Mouse (Mus musculus): ENCODE measurements around the gene Itgb8. TPM values are rescaled to one million over a fixed set of nuclear protein-coding genes. Genes with fewer than 3 reads are reported as not detected.

The Itgb8 gene
- total RNA-seq, 1 experiment from 2014 or later, result not detected

GRCm38 (mm10) chr12:119211533-119211932 is 27.1 kb downstream of the Itgb8 start:
- ATAC-seq (ENCODE audit: extremely low read depth, insufficient number of reproducible peaks, low FRiP score, poor library complexity, severe bottlenecking), result no peak

DNA sequence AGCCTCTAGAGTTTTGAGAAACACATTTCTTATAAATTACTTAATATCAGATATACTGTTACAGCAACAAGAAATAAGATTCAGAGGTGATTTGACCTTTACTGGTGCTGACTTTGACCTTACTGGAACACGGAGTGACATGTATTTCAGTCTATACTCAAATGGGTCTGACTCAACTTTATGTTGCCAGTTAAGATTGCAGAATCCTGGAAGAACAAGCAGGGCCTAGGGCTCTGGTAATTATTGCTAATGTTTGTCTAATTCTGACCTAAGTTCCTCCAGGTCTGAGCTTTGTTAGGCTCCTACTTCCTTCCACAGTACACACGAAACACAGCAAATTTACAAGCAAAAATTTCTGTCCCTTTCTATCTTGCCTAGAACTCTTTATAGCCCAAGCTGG is 28.0 kb downstream of the Itgb8 start:
- ATAC-seq (ENCODE audit: extremely low read depth, insufficient number of reproducible peaks, low FRiP score, poor library complexity, severe bottlenecking), result no peak

DNA sequence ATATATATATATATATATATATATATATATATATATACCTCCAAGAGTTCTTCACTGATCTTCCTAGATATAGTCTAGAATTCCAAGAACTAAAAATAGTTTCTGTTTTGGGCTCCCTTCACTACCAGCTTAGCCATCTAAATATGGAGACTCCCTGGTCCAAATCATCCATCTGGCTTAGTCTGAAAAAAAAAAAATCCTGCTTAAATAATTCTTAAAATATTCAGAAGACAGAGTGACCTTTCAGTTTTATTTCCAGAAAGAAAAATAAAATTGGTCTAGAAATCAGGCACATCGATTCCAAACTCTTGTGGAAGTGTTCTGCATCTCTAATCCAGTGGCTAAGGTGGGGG is 28.6 kb downstream of the Itgb8 start:
- ATAC-seq (ENCODE audit: extremely low read depth, insufficient number of reproducible peaks, low FRiP score, poor library complexity, severe bottlenecking), result no peak

DNA sequence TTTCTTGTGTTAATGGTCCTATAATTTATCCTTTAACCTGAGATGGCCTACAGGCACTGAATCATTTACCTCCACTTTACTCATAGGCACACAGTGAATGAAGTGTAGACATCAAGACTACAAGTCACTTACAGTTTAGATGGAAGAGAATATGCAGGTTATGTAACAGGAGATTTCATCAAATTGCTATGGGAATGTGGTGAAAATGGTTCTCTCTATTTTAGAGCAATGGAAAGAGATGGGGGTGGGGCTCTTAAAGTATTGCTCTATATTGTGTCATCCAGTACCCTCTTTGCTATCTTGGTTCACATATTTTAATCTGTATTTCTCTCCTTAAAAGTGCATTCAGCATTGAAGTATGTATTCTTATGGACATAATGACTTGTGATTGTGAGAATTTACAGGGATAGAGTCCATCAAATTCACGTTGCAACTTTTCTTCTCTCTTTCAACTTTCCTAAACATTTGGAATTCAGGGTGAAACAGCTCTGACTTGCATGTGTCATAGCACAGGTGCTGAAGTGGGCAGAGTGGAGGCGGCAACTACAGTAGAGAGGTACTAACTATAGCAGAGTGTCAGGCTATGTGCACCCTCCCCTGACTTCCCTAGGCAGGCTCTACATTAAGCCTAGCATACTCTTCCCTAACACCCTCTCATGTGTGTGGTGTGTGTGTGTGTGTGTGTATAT is 29.1 kb downstream of the Itgb8 start:
- no peak for ATAC-seq (ENCODE audit: extremely low read depth, insufficient number of reproducible peaks, low FRiP score, poor library complexity, severe bottlenecking)

GRCm38 (mm10) chr12:119207464-119207801 is 31.2 kb downstream of the Itgb8 start:
- ATAC-seq (ENCODE audit: extremely low read depth, insufficient number of reproducible peaks, low FRiP score, poor library complexity, severe bottlenecking), result no peak

DNA sequence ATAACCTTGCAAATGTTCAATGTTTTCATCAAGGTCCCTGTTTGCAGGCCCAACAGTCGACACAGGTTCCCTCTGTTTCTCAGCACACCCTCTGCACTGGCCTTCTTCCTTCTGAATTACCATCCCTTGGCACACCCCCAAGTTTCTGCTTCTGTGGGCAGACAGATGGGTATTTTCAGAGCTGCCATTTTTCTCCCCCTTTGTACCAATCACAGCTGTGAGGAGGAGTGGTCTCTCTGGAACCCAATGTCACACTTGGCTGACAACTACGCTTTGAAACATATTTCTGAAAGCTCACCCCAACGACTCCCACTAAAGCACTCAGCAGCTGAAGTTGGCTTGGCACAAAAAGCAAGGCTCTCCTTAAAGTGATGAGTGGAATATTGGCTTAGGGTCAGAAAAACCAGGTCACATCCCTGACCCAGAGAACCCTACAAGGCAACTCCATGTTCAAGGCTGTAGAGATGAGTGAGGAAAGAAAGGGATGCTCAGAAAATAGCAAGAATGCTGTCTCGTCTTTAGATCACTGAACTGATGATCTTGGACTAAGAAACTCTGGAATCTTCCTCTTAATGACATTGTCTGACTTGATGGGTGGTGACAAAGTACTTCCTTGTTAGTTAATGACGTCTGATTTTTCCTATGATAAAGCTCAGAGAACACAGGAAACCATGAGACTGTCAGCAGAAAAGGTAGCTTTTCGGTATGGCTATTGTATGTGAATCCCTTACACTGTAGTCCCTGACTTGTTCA is 31.7 kb downstream of the Itgb8 start:
- no peak for ATAC-seq (ENCODE audit: extremely low read depth, insufficient number of reproducible peaks, low FRiP score, poor library complexity, severe bottlenecking)

- no peak for ATAC-seq (ENCODE audit: extremely low read depth, insufficient number of reproducible peaks, low FRiP score, poor library complexity, severe bottlenecking)
Measured at GRCm38 (mm10) chr12:119204411-119204810, 34.2 kb downstream of the Itgb8 start.

- no peak for ATAC-seq (ENCODE audit: extremely low read depth, insufficient number of reproducible peaks, low FRiP score, poor library complexity, severe bottlenecking)
Measured at GRCm38 (mm10) chr12:119202766-119203165, 35.8 kb downstream of the Itgb8 start.

GRCm38 (mm10) chr12:119195145-119195544 is 43.5 kb downstream of the Itgb8 start:
- no peak for ATAC-seq (ENCODE audit: extremely low read depth, insufficient number of reproducible peaks, low FRiP score, poor library complexity, severe bottlenecking)

- ATAC-seq (ENCODE audit: extremely low read depth, insufficient number of reproducible peaks, low FRiP score, poor library complexity, severe bottlenecking), result no peak
Measured at GRCm38 (mm10) chr12:119189814-119190213, 48.8 kb downstream of the Itgb8 start.

DNA sequence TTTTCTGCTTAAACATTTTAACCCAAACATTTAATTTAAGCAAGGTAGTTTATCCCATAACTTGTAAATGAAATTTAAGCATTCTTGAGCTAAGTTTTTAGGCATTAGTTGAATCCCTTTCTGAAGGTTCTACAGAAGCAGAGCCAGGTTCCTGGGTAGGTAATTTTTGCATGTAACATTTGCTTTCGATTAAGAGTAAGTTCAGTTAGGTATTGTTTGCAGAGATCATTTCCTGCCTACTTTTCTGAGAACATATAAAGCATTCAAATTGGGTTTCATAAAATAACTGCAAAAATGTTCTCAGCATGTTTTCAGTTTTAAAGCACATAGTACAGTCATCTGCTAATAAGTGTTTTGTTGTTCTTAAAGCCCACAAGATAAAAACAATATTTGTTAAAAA is 53.2 kb downstream of the Itgb8 start:
- no peak for ATAC-seq (ENCODE audit: extremely low read depth, insufficient number of reproducible peaks, low FRiP score, poor library complexity, severe bottlenecking)

DNA sequence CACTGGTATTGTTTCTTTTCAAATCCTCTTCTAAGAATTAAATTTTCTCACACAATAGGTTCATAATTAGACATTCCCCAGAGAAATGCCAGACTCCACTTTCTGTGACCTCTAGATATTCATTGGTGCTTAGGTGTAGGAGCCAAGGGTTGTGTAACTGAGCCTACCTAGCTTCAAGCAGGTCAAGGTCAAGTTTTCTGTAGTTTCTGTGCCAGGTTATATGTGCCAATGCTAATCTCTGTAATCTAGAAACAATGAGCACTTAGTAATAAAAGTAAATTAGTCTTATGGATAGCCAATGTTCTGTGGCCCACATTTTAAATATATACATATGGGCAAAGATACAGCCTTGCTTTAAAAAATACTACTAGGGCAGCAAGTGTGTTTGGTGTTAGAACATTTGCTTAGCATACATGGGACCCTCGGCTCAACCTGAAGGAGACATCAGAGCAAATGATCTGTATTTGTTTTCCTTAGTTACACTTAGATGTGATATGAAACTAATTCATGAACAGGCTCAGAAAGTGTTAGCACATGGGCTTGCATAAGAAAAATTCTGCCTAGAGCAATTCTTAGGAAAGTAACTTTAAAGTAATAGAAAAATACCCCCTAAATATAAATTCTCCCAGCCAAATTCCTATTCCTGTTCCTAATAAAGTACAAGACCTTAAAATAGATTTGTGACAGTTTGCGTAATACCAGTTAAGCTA is 56.2 kb downstream of the Itgb8 start:
- ATAC-seq (ENCODE audit: extremely low read depth, insufficient number of reproducible peaks, low FRiP score, poor library complexity, severe bottlenecking), result no peak

DNA sequence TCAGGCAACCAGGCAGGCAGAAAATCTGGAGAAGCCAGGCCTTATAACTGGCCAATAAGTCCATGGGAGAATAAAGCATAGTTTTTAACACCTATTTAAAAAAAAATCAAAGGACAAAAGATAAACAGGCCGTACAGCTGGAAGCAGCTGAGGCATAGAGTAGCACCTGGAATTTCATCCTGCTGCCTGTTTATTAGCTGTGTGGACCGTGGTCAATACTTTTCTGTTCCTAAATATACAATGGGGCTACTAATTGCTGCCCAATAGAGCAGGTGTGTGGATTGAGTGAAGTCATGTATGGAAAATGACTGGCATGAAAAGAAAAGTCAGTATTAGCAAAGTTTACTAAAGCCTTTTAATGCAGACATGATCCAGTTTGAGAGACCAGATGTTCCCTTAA is 62.6 kb downstream of the Itgb8 start:
- ATAC-seq (ENCODE audit: extremely low read depth, insufficient number of reproducible peaks, low FRiP score, poor library complexity, severe bottlenecking), result no peak

DNA sequence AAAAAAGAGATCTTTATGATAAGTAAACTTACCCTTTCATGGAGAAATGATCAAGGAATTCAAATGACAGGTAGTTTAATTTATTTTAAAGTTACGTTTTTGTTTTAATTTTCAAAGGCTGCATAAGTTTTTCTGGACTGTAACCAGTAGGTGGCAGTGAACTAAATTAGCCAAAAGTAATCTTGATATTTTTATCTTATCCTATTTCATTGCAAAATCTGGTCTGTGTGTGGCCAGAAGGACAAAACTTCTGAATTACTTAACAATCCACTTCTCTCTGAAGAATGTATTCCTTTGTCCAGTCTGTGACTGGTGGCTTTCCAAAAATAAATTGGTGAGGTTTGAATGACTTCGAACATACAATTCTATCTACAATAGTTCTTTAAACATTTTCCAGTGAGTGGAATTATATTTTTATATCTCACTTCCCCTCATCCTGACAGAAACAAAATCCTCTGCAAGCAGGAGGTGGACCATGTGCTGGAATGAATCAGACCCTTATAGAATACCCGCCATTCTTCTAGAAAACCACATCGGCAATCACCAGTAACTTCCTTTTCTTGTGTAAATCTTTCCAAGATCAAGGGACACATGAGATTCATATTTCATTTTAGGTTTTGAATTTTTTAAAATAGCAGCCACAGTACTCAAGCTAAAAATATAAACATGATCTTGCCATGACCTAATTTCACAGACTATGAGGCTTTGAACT is 68.6 kb downstream of the Itgb8 start:
- ATAC-seq (ENCODE audit: extremely low read depth, insufficient number of reproducible peaks, low FRiP score, poor library complexity, severe bottlenecking), result no peak

DNA sequence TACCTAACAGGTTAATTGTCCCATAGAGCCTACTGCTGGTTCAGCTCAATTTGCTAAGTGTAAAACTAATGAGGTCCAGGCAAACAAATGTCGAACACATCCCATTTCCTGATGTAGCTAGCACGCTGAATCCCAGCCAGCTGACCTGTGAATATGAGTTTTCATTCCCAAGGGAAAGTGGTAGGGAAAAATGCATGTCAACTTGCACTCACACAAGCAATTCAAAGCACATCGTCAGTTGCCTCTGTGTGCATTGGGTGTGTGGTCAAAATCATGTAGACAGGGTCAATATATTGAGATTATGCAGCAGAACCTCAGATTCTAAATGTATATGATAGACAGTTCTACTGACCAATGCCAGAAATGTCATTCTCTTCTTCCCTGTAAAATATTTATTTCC is 69.5 kb downstream of the Itgb8 start:
- no peak for ATAC-seq (ENCODE audit: extremely low read depth, insufficient number of reproducible peaks, low FRiP score, poor library complexity, severe bottlenecking)

- no peak for ATAC-seq (ENCODE audit: extremely low read depth, insufficient number of reproducible peaks, low FRiP score, poor library complexity, severe bottlenecking)
Measured at GRCm38 (mm10) chr12:119165115-119165514, 73.5 kb downstream of the Itgb8 start.

DNA sequence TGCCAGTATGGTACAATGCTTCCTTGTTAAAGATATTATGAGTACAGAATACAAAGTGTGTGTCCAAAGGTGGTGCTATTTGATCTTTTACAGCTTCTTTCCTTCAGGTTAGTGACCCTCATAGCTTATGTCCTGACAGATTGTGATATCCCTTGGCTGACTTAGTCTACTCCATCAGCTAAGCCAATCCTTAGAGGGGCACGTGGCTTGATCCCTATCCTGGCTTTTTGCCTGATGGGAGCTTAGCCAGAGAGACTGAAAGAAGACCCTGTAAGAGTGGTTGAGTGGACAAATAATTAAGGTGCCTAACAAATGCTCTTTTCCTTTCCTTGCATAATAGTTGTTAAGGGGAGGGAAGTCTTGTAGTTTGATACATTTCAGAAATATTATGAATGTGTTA is 73.9 kb downstream of the Itgb8 start:
- no peak for ATAC-seq (ENCODE audit: extremely low read depth, insufficient number of reproducible peaks, low FRiP score, poor library complexity, severe bottlenecking)

GRCm38 (mm10) chr12:119164176-119164575 is 74.4 kb downstream of the Itgb8 start:
- ATAC-seq (ENCODE audit: extremely low read depth, insufficient number of reproducible peaks, low FRiP score, poor library complexity, severe bottlenecking), result no peak

DNA sequence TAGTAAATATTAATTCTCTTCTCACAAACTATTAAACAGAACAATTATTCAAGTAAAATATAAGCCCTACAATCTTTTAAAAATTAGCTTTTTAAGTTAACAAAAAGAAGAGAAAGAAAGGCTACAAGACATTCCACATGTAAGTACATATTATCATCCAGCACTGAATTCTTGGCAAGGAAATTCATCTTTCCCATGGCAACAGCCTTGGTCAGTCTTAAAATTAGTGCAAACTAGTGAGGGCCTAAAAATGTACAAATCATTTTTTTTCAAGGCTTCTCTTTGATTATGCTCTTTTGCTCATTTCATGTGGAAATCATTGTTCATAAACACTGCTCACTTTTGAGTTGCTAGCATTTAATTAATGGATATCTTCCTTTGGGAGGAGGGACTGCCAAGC is 77.8 kb downstream of the Itgb8 start:
- ATAC-seq (ENCODE audit: extremely low read depth, insufficient number of reproducible peaks, low FRiP score, poor library complexity, severe bottlenecking), result no peak
